9 mouse cellular contexts compared by ENCODE assay signal in the genomic region with DNA sequence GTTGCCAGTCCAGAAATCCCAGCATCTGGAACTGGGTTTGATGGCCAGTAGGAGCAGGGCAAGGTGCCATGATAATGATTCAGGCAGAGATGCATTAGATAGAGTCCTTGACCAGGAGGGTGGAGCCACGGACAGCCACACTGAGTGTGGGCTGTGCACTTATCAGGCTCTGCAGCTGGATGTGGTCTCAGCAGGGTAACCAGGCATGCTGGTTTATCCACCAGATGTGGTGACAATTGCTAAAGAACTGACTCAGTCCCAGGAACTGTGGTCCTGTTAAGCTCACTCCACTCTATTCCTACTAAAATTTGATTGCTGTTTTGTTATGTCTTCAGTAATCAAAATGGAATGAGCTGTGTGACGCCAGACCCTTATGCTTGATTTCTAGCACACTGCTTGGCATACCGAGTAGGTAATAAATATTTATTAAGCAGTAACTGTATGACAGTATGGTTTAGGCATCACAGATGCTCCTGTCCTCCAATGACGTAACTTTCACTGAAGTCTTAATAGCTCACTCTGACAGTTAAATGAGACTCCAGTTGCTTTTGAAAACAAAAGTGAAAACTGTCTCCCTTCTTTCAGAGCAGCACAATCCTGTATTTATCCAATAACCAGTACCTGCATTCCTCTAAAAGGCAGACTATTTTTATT. TPM values are rescaled to one million over a fixed set of nuclear protein-coding genes. Genes with fewer than 3 reads are reported as not detected.
DNase-seq lines count a peak whose midpoint lies in the region; ATAC-seq and TF ChIP-seq lines count a peak whose summit lies in the region.
"Had no signal": no experiment of that assay in that cellular context is flagged by ENCODE, and none has a peak within 500 bp of the region (broad histone marks: within the 10 kb centered on the region; RNA-seq: fewer than 3 reads in every experiment).

No protein-coding gene starts in this region.

- 0 out of 4 replicates have a peak overlapping the region, but pooled peaks of 1 of the 2 experiments have one; percentile 14 for H3K27ac ChIP-seq in heart, embryonic 14.5 days (replicated peaks in 1 of 2; ENCODE audit: control insufficient read depth in 1 of 2, insufficient read depth in 1 of 2, low read depth in 2 of 2, low read length in 2 of 2)
- no peak overlapping the region for H3K27ac ChIP-seq in CH12.LX (ENCODE audit: insufficient read depth, low read depth)
- peak overlapping the region; percentile 28; the same call in 1 of the 2 replicates for H3K27ac ChIP-seq in embryonic facial prominence, embryonic 14.5 days (replicated peaks; ENCODE audit: low read depth, low read length)

- no peaks in the 10 kb centered on the region for H3K9me3 ChIP-seq in heart, embryonic 14.5 days (ENCODE audit: control insufficient read depth, low read length)
- H3K9me3 ChIP-seq in CH12.LX (replicated peaks; ENCODE audit: low read length), result no peaks in the 10 kb centered on the region
- no peaks in the 10 kb centered on the region for H3K9me3 ChIP-seq in embryonic facial prominence, embryonic 14.5 days (ENCODE audit: control insufficient read depth, low read length)

- 0 out of 2 replicates have a peak overlapping the region, but pooled peaks have one; percentile 8 for H3K9ac ChIP-seq in heart, embryonic 14.5 days (ENCODE audit: low read length)
- peak overlapping the region; percentile 30 for H3K9ac ChIP-seq in CH12.LX (ENCODE audit: insufficient read depth, low read depth)
- no peak overlapping the region for H3K9ac ChIP-seq in embryonic facial prominence, embryonic 14.5 days (ENCODE audit: low read depth, low read length)

- dilution Hi-C loops in CH12.LX (cut with MboI; ENCODE audit: extremely low pct_ligation_motif_present, extremely low pct_unique_long_range_greater_than_20kb, low sequenced_read_pairs), result no loop called here

- H3K4me2 ChIP-seq in heart, embryonic 14.5 days (ENCODE audit: low read length), result peak overlapping the region; percentile 21; the same call in 1 of the 2 replicates
- H3K4me2 ChIP-seq in CH12.LX (ENCODE audit: insufficient read depth, low read depth, poor library complexity, severe bottlenecking), result peak overlapping the region; percentile 67
- H3K4me2 ChIP-seq in embryonic facial prominence, embryonic 14.5 days (ENCODE audit: low read depth, low read length), result no peak overlapping the region

- no peak for DNase-seq in heart, adult 18-20 months
- DNase-seq in CH12.LX (ENCODE audit: extremely low read depth), result no peak
- DNase-seq in embryonic facial prominence, embryonic 14.5 days (ENCODE audit: low spot score), result no peak
- DNase-seq in testis, postnatal 10 days (ENCODE audit: low spot score), result no peak
- DNase-seq in kidney, postnatal 36 days, result no peak
- no peak for DNase-seq in left cerebral cortex, postnatal 14 days (ENCODE audit: low spot score in 2 of 2)
- DNase-seq: spleen, adult 18-20 months had no signal

- no peak for TF ChIP-seq EP300 in CH12.LX (IDR thresholded peaks at IDR 0.05; ENCODE audit: low read length)

- H3K36me3 ChIP-seq in heart, embryonic 14.5 days (ENCODE audit: control insufficient read depth, insufficient read depth, low read length), result no peaks in the 10 kb centered on the region
- no peaks in the 10 kb centered on the region for H3K36me3 ChIP-seq in CH12.LX (replicated peaks in 1 of 2; ENCODE audit: control insufficient read depth in 1 of 2, insufficient read depth in 1 of 2, low read length in 1 of 2)
- no peaks in the 10 kb centered on the region for H3K36me3 ChIP-seq in embryonic facial prominence, embryonic 14.5 days (ENCODE audit: control insufficient read depth, insufficient read depth, low read length)

- no peaks in the 10 kb centered on the region for H3K79me2 ChIP-seq in CH12.LX (replicated peaks; ENCODE audit: control insufficient read depth, extremely low read depth, insufficient read depth, poor library complexity, severe bottlenecking)

- ATAC-seq in heart, embryonic 14.5 days (ENCODE audit: insufficient number of reproducible peaks, insufficient read depth, low FRiP score, low read depth), result no peak
- ATAC-seq in embryonic facial prominence, embryonic 14.5 days (ENCODE audit: low read depth), result peak; percentile 45; the same call in 1 of the 2 replicates
- peak; percentile 21; the same call in 1 of the 2 replicates for ATAC-seq in megakaryocyte, adult 5-6 weeks (ENCODE audit: poor library complexity, severe bottlenecking)

- WGBS in heart, embryonic 14.5 days, result 58% methylated on average over 4 of the region's 4 CpGs
- 33% methylated on average over 4 of the region's 4 CpGs for WGBS in embryonic facial prominence, embryonic 14.5 days

- TF ChIP-seq RAD21 in CH12.LX (IDR thresholded peaks at IDR 0.05; ENCODE audit: low read depth, low read length), result no peak

- in situ Hi-C loops in CH12.LX (cut with MboI; ENCODE audit: low pct_ligation_motif_present, low pct_unique_long_range_greater_than_20kb, low sequenced_read_pairs), result no loop called here

- TF ChIP-seq CTCF in CH12.LX (conservative IDR thresholded peaks at IDR 0.05 in 1 of 2, IDR thresholded peaks at IDR 0.05 in 1 of 2; ENCODE audit: low read depth in 2 of 2, low read length in 2 of 2), result no peak

- no peak for TF ChIP-seq POLR2A in CH12.LX (IDR thresholded peaks at IDR 0.05; ENCODE audit: low read depth, low read length)

- peaks cover 18 to 44% of the 10 kb centered on the region in 2 experiments for H3K4me1 ChIP-seq in heart, embryonic 14.5 days (ENCODE audit: control insufficient read depth in 2 of 2, insufficient read depth in 2 of 2, low read length in 2 of 2)
- peaks cover 9 to 27% of the 10 kb centered on the region in 2 experiments for H3K4me1 ChIP-seq in CH12.LX (ENCODE audit: control insufficient read depth in 1 of 2, insufficient read depth in 2 of 2)
- peaks cover 11% of the 10 kb centered on the region for H3K4me1 ChIP-seq in embryonic facial prominence, embryonic 14.5 days (ENCODE audit: control insufficient read depth, insufficient read depth, low read length)

- no peak overlapping the region for H3K4me3 ChIP-seq in heart, embryonic 14.5 days (ENCODE audit: control insufficient read depth in 1 of 2, insufficient read depth in 1 of 2, low read depth in 1 of 2, low read length in 2 of 2)
- H3K4me3 ChIP-seq in CH12.LX (replicated peaks in 1 of 3; ENCODE audit: low read depth in 2 of 3, low read length in 2 of 3, poor library complexity in 1 of 3), result no peak overlapping the region
- no peak overlapping the region for H3K4me3 ChIP-seq in embryonic facial prominence, embryonic 14.5 days (ENCODE audit: low read depth, low read length)

- intact Hi-C loops in left cerebral cortex, postnatal 14 days (cut with DNase I), result no loop called here

- peaks cover 8% of the 10 kb centered on the region; the same call in 1 of the 2 replicates for H3K27me3 ChIP-seq in heart, embryonic 14.5 days (ENCODE audit: control insufficient read depth, insufficient read depth, low read length)
- H3K27me3 ChIP-seq in CH12.LX (replicated peaks), result no peaks in the 10 kb centered on the region
- H3K27me3 ChIP-seq in embryonic facial prominence, embryonic 14.5 days (replicated peaks; ENCODE audit: control insufficient read depth, insufficient read depth, low read length), result no peaks in the 10 kb centered on the region

TF ChIP-seq in CH12.LX, 34 proteins besides CTCF, POLR2A, EP300 and RAD21:
- TF ChIP-seq TCF12 (IDR thresholded peaks at IDR 0.05; ENCODE audit: low read depth, low read length), result no peak
- no peak for TF ChIP-seq PAX5 (IDR thresholded peaks at IDR 0.05; ENCODE audit: low read length)
- no peak for TF ChIP-seq ELF1 (IDR thresholded peaks at IDR 0.05; ENCODE audit: low read depth, low read length)
- no peak for TF ChIP-seq JUN (IDR thresholded peaks at IDR 0.05; ENCODE audit: insufficient read depth, low read depth, low read length)
- TF ChIP-seq GABPA (IDR thresholded peaks at IDR 0.05; ENCODE audit: insufficient replicate concordance, low read depth, low read length), result no peak
- TF ChIP-seq TBP (conservative IDR thresholded peaks at IDR 0.05; ENCODE audit: low read depth, low read length), result no peak
- no peak for TF ChIP-seq ZC3H11A (IDR thresholded peaks at IDR 0.05; ENCODE audit: low read depth, low read length)
- no peak for TF ChIP-seq SMC3 (IDR thresholded peaks at IDR 0.05; ENCODE audit: low read depth, low read length)
- no peak for TF ChIP-seq RCOR1 (conservative IDR thresholded peaks at IDR 0.05; ENCODE audit: low read depth, low read length)

RNA-seq across cellular contexts. Expression of a gene that starts 5.2 kb away (rescaled TPM):
- 44.2 and 49.0 TPM in 2 replicates for polyA plus RNA-seq in heart, embryonic 14.5 days (2014; fragmentation: Nextera tagmentation; extraction: Ambion mirVana)
- 10 to 100 TPM; 52.9 to 56.9 TPM for total RNA-seq in heart, adult 18-20 months (2021)
- 26.2 and 32.6 TPM in 2 replicates for total RNA-seq in CH12.LX (2012; rRNA removed)
- 46.7 and 47.9 TPM in 2 replicates for total RNA-seq in CH12.LX (2014; rRNA removed)
- 29.8 and 30.1 TPM in 2 replicates for polyA plus RNA-seq in CH12.LX (2012; ENCODE audit: insufficient read length, low read depth)
- 65.0 and 68.7 TPM in 2 replicates for polyA plus RNA-seq in embryonic facial prominence, embryonic 14.5 days (2014; fragmentation: Nextera tagmentation; extraction: Ambion mirVana)
- 2.5 and 3.2 TPM in 2 replicates for total RNA-seq in megakaryocyte, adult 5-6 weeks (2015)
- total RNA-seq in megakaryocyte, adult 5-6 weeks (2017), result 2.3 and 2.6 TPM in 2 replicates
- total RNA-seq in left cerebral cortex, postnatal 14 days (2021), result 10 to 100 TPM; 31.0 to 34.5 TPM

RNA-seq across cellular contexts. Expression of a gene that starts 14.3 kb away (rescaled TPM):
- polyA plus RNA-seq in heart, embryonic 14.5 days (2014; fragmentation: Nextera tagmentation; extraction: Ambion mirVana), result not detected in 2 replicates
- total RNA-seq in heart, adult 18-20 months (2021), result not detected
- total RNA-seq in CH12.LX (2012; rRNA removed) (0.80 and 1.6 TPM in 2 replicates), CH12.LX (2014; rRNA removed) (1.7 and 2.6 TPM in 2 replicates)
- polyA plus RNA-seq in CH12.LX (2012; ENCODE audit: insufficient read length, low read depth), result 1.4 and 1.9 TPM in 2 replicates
- polyA plus RNA-seq in embryonic facial prominence, embryonic 14.5 days (2014; fragmentation: Nextera tagmentation; extraction: Ambion mirVana), result not detected in 2 replicates
- total RNA-seq in megakaryocyte, adult 5-6 weeks (2015), result not detected in 2 replicates
- not detected in 2 replicates for total RNA-seq in megakaryocyte, adult 5-6 weeks (2017)
- total RNA-seq in left cerebral cortex, postnatal 14 days (2021), result not detected

Comparison
In these comparisons a context has a peak if more than half of its experiments do, and no peak if none do; other contexts are left out.
1. RNA of a gene that starts 5.2 kb away (total RNA-seq): 52.9 to 56.9 TPM in heart, adult 18-20 months, 26.2 to 47.9 TPM in CH12.LX and 31.0 to 34.5 TPM in left cerebral cortex, postnatal 14 days; 2.3 to 3.2 TPM in megakaryocyte, adult 5-6 weeks; every median in the first group is over 4 times any median in the second.